Mouse (Mus musculus): ENCODE measurements around the gene St3gal6.

Gene St3gal6

DNA sequence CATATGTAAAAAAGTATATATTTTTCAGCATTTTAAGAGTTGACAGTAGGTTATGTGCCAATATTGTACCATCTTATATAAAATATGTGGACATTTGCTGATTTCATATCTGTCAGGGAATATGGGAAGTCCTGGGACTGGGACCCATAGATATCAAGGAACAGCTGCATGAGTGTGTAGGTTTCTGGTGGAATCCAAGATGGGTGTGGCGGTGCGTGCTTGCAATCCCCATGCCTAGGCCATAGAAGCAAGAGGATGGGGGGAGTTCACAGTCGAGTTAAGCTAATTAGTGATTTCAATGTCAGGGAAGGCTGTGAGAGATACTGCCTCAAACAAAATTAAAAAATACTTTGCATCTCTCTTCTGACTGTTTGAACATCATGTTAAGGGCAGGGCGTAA, 75.0 kb downstream of the St3gal6 start:
- in situ Hi-C loops (cut with MboI, MseI), result loop anchor here (25.0 kb wide), 1 partner anchor 963 kb away; the partner anchor contains the start of gene Gabrr3

- in situ Hi-C loops (cut with MboI, MseI), result loop anchor here (25.0 kb wide), 1 partner anchor 966 kb away; the partner anchor contains the start of gene Gabrr3
Observed at GRCm38 (mm10) chr16:58446281-58447259, 77.5 kb downstream of the St3gal6 start.

GRCm38 (mm10) chr16:58444735-58445134, 79.3 kb downstream of the St3gal6 start:
- in situ Hi-C loops (cut with MboI, MseI), result loop anchor here (25.0 kb wide), 1 partner anchor 968 kb away; the partner anchor contains the start of gene Gabrr3

DNA sequence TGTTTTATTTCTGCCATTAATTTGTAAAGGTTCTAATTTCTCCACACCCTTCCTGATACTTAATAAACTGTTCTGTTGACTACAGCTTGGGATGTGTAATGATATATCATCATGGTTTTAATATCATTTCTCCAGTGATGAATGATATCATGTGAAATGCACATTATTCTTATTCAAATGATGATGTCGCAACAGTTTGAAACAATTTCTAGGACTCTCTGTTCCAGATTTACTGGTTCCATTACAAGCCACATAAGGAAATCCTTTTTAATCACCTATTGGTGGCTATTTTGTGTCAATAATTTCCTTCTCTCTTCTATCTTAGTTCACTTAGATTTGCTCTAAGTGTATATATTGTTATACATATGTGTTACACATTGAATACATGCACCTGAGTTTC, 91.7 kb downstream of the St3gal6 start:
- in situ Hi-C loops (cut with MboI, MseI), result loop anchor here (25.0 kb wide), 1 partner anchor 980 kb away; the partner anchor contains the start of gene Gabrr3

- in situ Hi-C loops (cut with MboI, MseI), result loop anchor here (25.0 kb wide), 1 partner anchor 982 kb away; the partner anchor contains the start of gene Gabrr3
Observed at GRCm38 (mm10) chr16:58430246-58430645, 93.8 kb downstream of the St3gal6 start.

- in situ Hi-C loops (cut with MboI, MseI), result no loop called here
Observed at GRCm38 (mm10) chr16:58421696-58422354, 102.2 kb downstream of the St3gal6 start.
